Mouse (Mus musculus) CD4-positive, CD25-positive, alpha-beta regulatory T cell, adult 4 months (primary cell): ENCODE results near the gene 4930404H24Rik. TPM values are rescaled to one million over a fixed set of nuclear protein-coding genes. Genes with fewer than 3 reads are reported as not detected.

Source experiments
- ATAC-seq: one replicate; pipeline ENCODE4 v1.8.0; 2017
- polyA plus RNA-seq, 2 experiments: library from polyadenylated mRNA; unstranded; fragments of 100-300 nt; shearing (Covaris generic); gene quantifications; one replicate each; pipeline ENCODE4 v1.2.1; 2017

4930404H24Rik gene
- polyA plus RNA-seq, 2 experiments from 2014 or later = not detected

GRCm38 (mm10) chr2:153542936-153543668 lies 50.5 kb downstream of the 4930404H24Rik start:
- ATAC-seq = no peak

Other genes starting within 250 kb of the 4930404H24Rik start
- 10 to 100 TPM; 11.2 to 13.0 TPM for gene Kif3b, start 201.4 kb upstream of the 4930404H24Rik start, polyA plus RNA-seq
- 10 to 100 TPM; 12.3 to 20.9 TPM for gene Asxl1, start 147.0 kb upstream of the 4930404H24Rik start, polyA plus RNA-seq
- gene Nol4l, start 37.2 kb downstream of the 4930404H24Rik start, polyA plus RNA-seq = 1 to 10 TPM; 3.5 to 5.2 TPM
- gene Commd7, start 140.0 kb downstream of the 4930404H24Rik start, polyA plus RNA-seq = 100 to 1,000 TPM; 106 to 117 TPM
- gene Dnmt3b, start 156.7 kb downstream of the 4930404H24Rik start, polyA plus RNA-seq = 1 to 10 TPM; 3.6 to 5.7 TPM
- not detected for gene Dnmt3c, start 203.9 kb downstream of the 4930404H24Rik start, polyA plus RNA-seq
- gene Mapre1, start 248.5 kb downstream of the 4930404H24Rik start, polyA plus RNA-seq = 100 to 1,000 TPM; 238 to 257 TPM